Mouse (Mus musculus) ES-E14 (cell line): ENCODE measurements around the gene Abcb1b.

Experiments used
- HCFC1 ChIP-seq: IDR thresholded peaks from 2 replicates; pipeline ENCODE4 v1.6.1; 2012; ENCODE audit warnings: low read length, inconsistent platforms, borderline replicate concordance; ENCODE audit not compliant: insufficient read depth
- MAFK ChIP-seq: IDR thresholded peaks from 2 replicates; pipeline ENCODE4 v1.6.1; 2014; ENCODE audit warnings: mild to moderate bottlenecking, low read depth, low read length, inconsistent platforms; ENCODE audit not compliant: insufficient read depth

GRCm38 (mm10) chr5:8896198-8896597 lies 98.3 kb downstream of the Abcb1b start:
- TF ChIP-seq HCFC1 (no peak), MAFK (no peak)
